Mouse (Mus musculus) forebrain, embryonic 15.5 days (tissue): Measurements from ENCODE around the gene Klrb1f. TPM values are rescaled to one million over a fixed set of nuclear protein-coding genes. Genes with fewer than 3 reads are reported as not detected.
"Not testable (repeated sequence)": the region's sequence is repeated elsewhere in the genome, so short reads cannot be mapped to it uniquely, and the experiment has no call there.

Experiments
- ATAC-seq: fragments of 200-750 bp; cut with Nextera tagmentation; replicated peaks from 2 replicates; pipeline ENCODE4 v1.8.0; 2017; ENCODE audit warnings: mild to moderate bottlenecking, moderate TSS enrichment, moderate library complexity
- H3K27ac ChIP-seq: fragments of 300-500 bp; sonication (generic); replicated peaks from 2 replicates; pipeline ENCODE4 v1.5.1; 2015; ENCODE audit warnings: mild to moderate bottlenecking, inconsistent platforms
- H3K27me3 ChIP-seq: fragments of 300-500 bp; sonication (generic); 2 replicates; pipeline ENCODE4 v1.6.1; 2015; ENCODE audit warnings: inconsistent platforms
- H3K36me3 ChIP-seq: fragments of 300-500 bp; sonication (generic); 2 replicates; pipeline ENCODE4 v1.6.1; 2015; ENCODE audit warnings: mild to moderate bottlenecking, inconsistent platforms
- H3K4me1 ChIP-seq: fragments of 300-500 bp; sonication (generic); 2 replicates; pipeline ENCODE4 v1.6.1; 2015; ENCODE audit warnings: inconsistent platforms
- H3K4me2 ChIP-seq: fragments of 300-500 bp; sonication (generic); replicated peaks from 2 replicates; pipeline ENCODE4 v1.6.1; 2015; ENCODE audit warnings: mild to moderate bottlenecking, inconsistent platforms
- H3K4me3 ChIP-seq: fragments of 300-500 bp; sonication (generic); 2 replicates; pipeline ENCODE4 v1.5.1; 2015; ENCODE audit warnings: mild to moderate bottlenecking, inconsistent platforms
- H3K9ac ChIP-seq: fragments of 300-500 bp; sonication (generic); replicated peaks from 2 replicates; pipeline ENCODE4 v1.6.1; 2015; ENCODE audit warnings: mild to moderate bottlenecking, inconsistent platforms
- H3K9me3 ChIP-seq: fragments of 300-500 bp; sonication (generic); 2 replicates; pipeline ENCODE4 v1.6.1; 2016; ENCODE audit warnings: inconsistent platforms
- WGBS: fragments of 180-500 bp; shearing (Covaris S2); methylation state at CpG from one replicate; pipeline ENCODE4 v1.1.7; 2015; ENCODE audit warnings: mixed read lengths; 5-methylcytosine and 5-hydroxymethylcytosine counted together
- polyA plus RNA-seq: library from polyadenylated mRNA; unstranded; fragments of >200 nt; fragmentation: Nextera tagmentation; extraction: Ambion mirVana; gene quantifications from 2 replicates; pipeline ENCODE4 v1.2.1, GENCODE M21; 2015

Gene Klrb1f
- polyA plus RNA-seq, 1 experiment from 2014 or later = 0.20 TPM

- Histone ChIP-seq H3K4me3 (no peak overlapping the region), H3K4me1 (no peaks in the 10 kb centered on the region), H3K9me3 (no peaks in the 10 kb centered on the region), H3K9ac (no peak overlapping the region), H3K27ac (no peak overlapping the region), H3K36me3 (no peaks in the 10 kb centered on the region), H3K27me3 (no peaks in the 10 kb centered on the region), H3K4me2 (no peak overlapping the region)
- 62% methylated on average over 1 of the region's 1 CpGs for WGBS
- ATAC-seq = no peak
Observed at GRCm38 (mm10) chr6:129097929-129098328, 52.2 kb downstream of the Klrb1f start.

- not testable (repeated sequence) for H3K4me1 ChIP-seq, H3K9me3 ChIP-seq, H3K4me2 ChIP-seq, H3K27ac ChIP-seq, H3K9ac ChIP-seq, ATAC-seq, H3K27me3 ChIP-seq, H3K4me3 ChIP-seq, H3K36me3 ChIP-seq
- WGBS = 75% methylated on average over 1 of the region's 1 CpGs
Observed at GRCm38 (mm10) chr6:129100794-129101193, 55.1 kb downstream of the Klrb1f start, which contains the start of gene Clec2e. TSS of gene Clec2e (minus strand) at chr6:129100913.

- WGBS = 83% methylated on average over 1 of the region's 1 CpGs
- no peaks in the 10 kb centered on the region for H3K27me3 ChIP-seq
- H3K4me1 ChIP-seq = no peaks in the 10 kb centered on the region
- no peak overlapping the region for H3K27ac ChIP-seq
- no peak overlapping the region for H3K4me3 ChIP-seq
- H3K4me2 ChIP-seq = no peak overlapping the region
- H3K9ac ChIP-seq = no peak overlapping the region
- no peaks in the 10 kb centered on the region for H3K36me3 ChIP-seq
- H3K9me3 ChIP-seq = no peaks in the 10 kb centered on the region
- ATAC-seq = no peak
Observed at GRCm38 (mm10) chr6:129101604-129102003, 55.9 kb downstream of the Klrb1f start.

- WGBS = 83% methylated on average over 4 of the region's 4 CpGs
Observed at GRCm38 (mm10) chr6:129102858-129103555, 57.3 kb downstream of the Klrb1f start.

More at GRCm38 (mm10) chr6:129102858-129103555, 57.3 kb downstream of the Klrb1f start:
- Histone ChIP-seq H3K4me1 (no peaks in the 10 kb centered on the region), H3K4me2 (no peak overlapping the region), H3K36me3 (no peaks in the 10 kb centered on the region), H3K9me3 (no peaks in the 10 kb centered on the region), H3K9ac (no peak overlapping the region), H3K27me3 (no peaks in the 10 kb centered on the region), H3K4me3 (no peak overlapping the region), H3K27ac (no peak overlapping the region)
- no peak for ATAC-seq

Other genes with a start within 250 kb of the Klrb1f start
- gene Gm44511, start 219.6 kb upstream of the Klrb1f start, polyA plus RNA-seq = not detected in 2 replicates
- gene Klrb1b, start 219.6 kb upstream of the Klrb1f start, polyA plus RNA-seq = not detected in 2 replicates
- gene Clec2i, start 158.3 kb upstream of the Klrb1f start, polyA plus RNA-seq = not detected in 2 replicates
- gene BC035044, start 154.8 kb upstream of the Klrb1f start, polyA plus RNA-seq = 0.46 and 0.60 TPM in 2 replicates
- not detected in 2 replicates for gene Clec2g, start 111.5 kb upstream of the Klrb1f start, polyA plus RNA-seq
- gene Clec2e, start 55.0 kb downstream of the Klrb1f start, polyA plus RNA-seq = not detected in 2 replicates
- 0.14 TPM in 1 of 2 replicates, not detected in the other for gene Clec2d, start 134.7 kb downstream of the Klrb1f start, polyA plus RNA-seq
- gene Cd69, start 229.5 kb downstream of the Klrb1f start, polyA plus RNA-seq = not detected in 2 replicates